Mouse (Mus musculus) brain, embryonic 14.5 days (tissue): ENCODE measurements around the gene Gal3st2.
"Not testable (repeated sequence)": the region's sequence is repeated elsewhere in the genome, so short reads cannot be mapped to it uniquely, and the experiment has no call there.

Experiments
- CTCF ChIP-seq: fragments of 200-500 bp; IDR thresholded peaks from 2 replicates; pipeline ENCODE4 v1.5.1; 2012; ENCODE audit warnings: inconsistent platforms, mild to moderate bottlenecking, moderate library complexity, borderline replicate concordance; ENCODE audit not compliant: insufficient read depth, insufficient read length; ENCODE audit errors: extremely low read depth
- POLR2A ChIP-seq: fragments of 200-500 bp; IDR thresholded peaks from 2 replicates; pipeline ENCODE4 v1.6.1; 2012; ENCODE audit warnings: mild to moderate bottlenecking, inconsistent platforms, borderline replicate concordance; ENCODE audit not compliant: poor library complexity, insufficient read depth, insufficient read length, severe bottlenecking; ENCODE audit errors: extremely low read depth

DNA sequence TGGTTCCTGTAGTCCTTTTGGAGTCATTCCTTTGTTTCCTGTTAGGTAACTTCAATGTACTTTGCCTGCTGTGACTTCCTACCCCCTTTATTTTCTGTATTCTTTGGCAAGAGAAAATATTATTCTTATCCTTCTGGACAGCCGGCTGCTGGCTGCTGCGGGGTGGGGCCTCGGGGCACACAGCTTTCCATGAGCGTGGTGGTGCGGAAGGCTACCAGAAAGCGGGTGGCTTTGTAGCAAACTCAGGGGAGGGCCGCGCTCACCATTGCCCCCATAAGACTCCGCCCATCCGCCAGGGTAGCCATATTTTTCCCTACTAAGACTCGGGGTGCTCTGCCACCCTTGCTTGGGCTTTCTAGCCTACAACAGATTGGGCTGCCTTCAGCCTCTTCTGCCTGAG, 20.7 kb downstream of the Gal3st2 start:
- TF ChIP-seq CTCF, POLR2A: not testable (repeated sequence)
